Mouse (Mus musculus): ENCODE results near the gene Rnf216. TPM values are rescaled to one million over a fixed set of nuclear protein-coding genes. Genes with fewer than 3 reads are reported as not detected.

Gene Rnf216
- polyA plus RNA-seq, 2 experiments, result 9.7 to 10.8 TPM

DNA sequence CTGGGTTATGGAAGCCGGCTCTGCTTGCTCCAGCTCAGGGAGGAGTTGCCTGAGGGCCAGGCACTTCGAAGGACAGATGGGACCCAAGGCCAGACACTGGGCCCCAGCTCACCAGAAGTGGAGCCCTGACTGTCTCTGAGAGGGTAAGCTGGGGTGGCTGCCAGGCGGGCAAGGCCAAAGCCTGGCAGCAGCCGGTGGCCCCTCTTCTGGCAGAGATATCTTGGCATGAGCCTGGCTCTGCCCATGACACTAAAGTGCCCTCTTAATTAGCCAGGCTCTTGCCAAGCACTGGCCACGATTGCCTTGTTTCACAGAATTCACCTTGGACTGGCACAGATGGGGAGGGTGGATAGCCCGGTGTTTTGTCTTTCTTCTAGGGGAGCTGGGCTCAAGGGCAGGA, 162.4 kb downstream of the Rnf216 start:
- Histone ChIP-seq H3K9me3 (ENCODE audit: control insufficient read depth, low read length) (no peaks in the 10 kb centered on the region), H3K9ac (replicated peaks) (no peak overlapping the region), H3K36me3 (replicated peaks; ENCODE audit: control insufficient read depth, insufficient read depth, low read depth) (no peaks in the 10 kb centered on the region), H3K4me2 (ENCODE audit: low read depth) (no peak overlapping the region), H3K27ac (no peak overlapping the region), H3K27me3 (ENCODE audit: control insufficient read depth, insufficient read depth, low read length) (no peaks in the 10 kb centered on the region), H3K4me1 (replicated peaks; ENCODE audit: control insufficient read depth in 2 of 2, insufficient read depth in 2 of 2, low read length in 1 of 2) (peaks cover 0 to 2% of the 10 kb centered on the region in 2 experiments; a peak in 1 of 4 replicates), H3K4me3 (ENCODE audit: insufficient read depth in 1 of 2, low read depth in 2 of 2, low read length in 2 of 2) (no peak overlapping the region)
- no peak for ATAC-seq (ENCODE audit: insufficient read depth)
- DNase-seq (ENCODE audit: low read depth in 3 of 3, low spot score in 3 of 3), result no peak
- 66% methylated on average over 6 of the region's 6 CpGs for WGBS (ENCODE audit: insufficient replicate concordance)
- no peak for TF ChIP-seq CTCF (IDR thresholded peaks at IDR 0.05; ENCODE audit: low read depth)

DNA sequence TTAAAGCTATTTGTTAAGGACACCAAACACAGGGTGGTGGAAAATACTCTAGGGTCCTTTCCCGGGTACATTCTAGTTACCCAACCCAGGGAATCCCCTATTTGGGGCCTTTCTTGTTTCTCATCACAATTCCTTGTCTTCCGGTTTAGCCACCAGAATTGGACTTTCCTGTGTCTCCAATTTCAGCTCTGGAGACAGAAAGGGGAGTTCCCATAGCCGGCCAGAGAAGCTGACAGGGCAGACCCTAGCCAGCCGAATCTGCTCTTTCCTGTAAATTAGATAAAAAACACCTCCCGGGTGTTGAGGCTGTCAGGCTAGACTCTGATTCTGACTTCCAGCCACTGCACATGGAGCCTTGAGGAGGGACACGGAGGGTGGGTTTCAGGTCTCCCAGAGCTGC, 163.2 kb downstream of the Rnf216 start:
- DNase-seq (ENCODE audit: low read depth in 3 of 3, low spot score in 3 of 3), result no peak

DNA sequence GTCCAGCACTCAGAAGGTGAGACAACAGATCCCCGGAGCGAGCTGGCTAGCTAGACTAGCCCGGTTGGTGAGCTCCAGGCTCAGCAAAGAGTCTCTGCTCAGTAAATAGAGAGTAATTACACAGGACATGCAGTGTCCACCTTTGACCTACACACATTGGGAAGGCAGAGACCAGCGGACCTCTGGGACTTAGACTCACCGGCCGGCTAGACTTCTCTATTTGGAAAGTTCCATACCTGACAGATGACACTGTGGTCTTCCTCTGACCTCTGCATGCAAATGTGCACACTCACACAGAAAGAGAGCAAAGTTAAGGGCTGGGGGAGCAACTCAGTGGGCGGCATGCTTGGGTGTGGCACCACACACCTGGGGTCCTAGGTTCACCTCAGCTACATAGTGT, 165.3 kb downstream of the Rnf216 start:
- WGBS (ENCODE audit: insufficient replicate concordance), result 64% methylated on average over 7 of the region's 7 CpGs
- no peak overlapping the region for H3K27ac ChIP-seq
- no peaks in the 10 kb centered on the region for H3K36me3 ChIP-seq (replicated peaks; ENCODE audit: control insufficient read depth, insufficient read depth, low read depth)
- H3K4me1 ChIP-seq (replicated peaks; ENCODE audit: control insufficient read depth in 2 of 2, insufficient read depth in 2 of 2, low read length in 1 of 2), result peaks cover 0 to 2% of the 10 kb centered on the region in 2 experiments; a peak in 1 of 4 replicates
- H3K4me3 ChIP-seq (ENCODE audit: insufficient read depth in 1 of 2, low read depth in 2 of 2, low read length in 2 of 2), result no peak overlapping the region
- H3K4me2 ChIP-seq (ENCODE audit: low read depth), result no peak overlapping the region
- DNase-seq (ENCODE audit: low read depth in 3 of 3, low spot score in 3 of 3) (no peak), ATAC-seq (ENCODE audit: insufficient read depth) (peak; percentile 55)
- no peak for TF ChIP-seq EP300 (IDR thresholded peaks at IDR 0.05; ENCODE audit: low read depth)
- H3K9ac ChIP-seq (replicated peaks), result no peak overlapping the region
- no peaks in the 10 kb centered on the region for H3K27me3 ChIP-seq (ENCODE audit: control insufficient read depth, insufficient read depth, low read length)
- H3K9me3 ChIP-seq (ENCODE audit: control insufficient read depth, low read length), result no peaks in the 10 kb centered on the region

More for the DNA sequence above, 163.2 kb downstream of the Rnf216 start:
- no peaks in the 10 kb centered on the region for H3K27me3 ChIP-seq (ENCODE audit: control insufficient read depth, insufficient read depth, low read length)
- H3K4me2 ChIP-seq (ENCODE audit: low read depth), result no peak overlapping the region
- peaks cover 0 to 2% of the 10 kb centered on the region in 2 experiments; a peak in 1 of 4 replicates for H3K4me1 ChIP-seq (replicated peaks; ENCODE audit: control insufficient read depth in 2 of 2, insufficient read depth in 2 of 2, low read length in 1 of 2)
- no peak overlapping the region for H3K9ac ChIP-seq (replicated peaks)
- no peak overlapping the region for H3K4me3 ChIP-seq (ENCODE audit: insufficient read depth in 1 of 2, low read depth in 2 of 2, low read length in 2 of 2)
- no peak for TF ChIP-seq EP300 (IDR thresholded peaks at IDR 0.05; ENCODE audit: low read depth)
- TF ChIP-seq CTCF (IDR thresholded peaks at IDR 0.05; ENCODE audit: low read depth), result no peak
- no peaks in the 10 kb centered on the region for H3K36me3 ChIP-seq (replicated peaks; ENCODE audit: control insufficient read depth, insufficient read depth, low read depth)
- no peaks in the 10 kb centered on the region for H3K9me3 ChIP-seq (ENCODE audit: control insufficient read depth, low read length)
- WGBS (ENCODE audit: insufficient replicate concordance), result 29% methylated on average over 6 of the region's 6 CpGs
- no peak for ATAC-seq (ENCODE audit: insufficient read depth)
- H3K27ac ChIP-seq, result no peak overlapping the region

DNA sequence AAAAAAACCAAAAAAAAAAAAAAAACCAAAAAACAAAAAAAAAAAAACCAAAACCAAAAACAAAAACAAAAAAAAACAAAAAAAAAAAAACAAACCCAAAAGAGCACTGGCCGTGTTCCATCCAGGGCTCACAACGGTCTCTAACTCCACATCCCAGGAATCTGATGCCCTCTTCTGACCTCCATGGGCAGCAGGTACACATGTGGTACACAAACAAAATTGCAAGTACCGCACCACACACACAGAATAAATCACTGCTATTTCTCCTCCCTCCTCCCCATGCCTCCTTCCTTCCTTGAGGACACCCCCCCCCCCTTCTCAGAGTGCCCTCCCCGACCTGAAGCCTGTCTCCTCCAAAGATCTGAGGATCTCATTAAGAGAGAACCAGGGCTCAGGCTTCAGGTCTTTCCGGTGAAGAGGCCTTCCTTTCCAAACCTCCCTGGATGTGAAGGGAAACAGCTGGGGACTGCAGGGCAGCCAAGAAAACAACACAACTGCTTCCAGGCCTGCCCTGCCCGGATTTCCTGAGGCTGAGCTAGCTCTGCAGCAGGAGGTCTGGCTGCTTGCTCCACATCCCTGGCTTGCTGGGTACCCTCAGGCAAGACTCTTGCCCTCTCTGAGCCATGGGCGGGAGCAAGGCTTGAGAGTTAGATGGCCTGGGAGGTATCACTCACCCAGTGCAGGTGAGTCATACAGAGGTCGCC, 167.7 kb downstream of the Rnf216 start:
- Histone ChIP-seq H3K9ac (replicated peaks) (no peak overlapping the region), H3K4me3 (ENCODE audit: insufficient read depth in 1 of 2, low read depth in 2 of 2, low read length in 2 of 2) (no peak overlapping the region), H3K27me3 (ENCODE audit: control insufficient read depth, insufficient read depth, low read length) (no peaks in the 10 kb centered on the region), H3K4me1 (replicated peaks; ENCODE audit: control insufficient read depth in 2 of 2, insufficient read depth in 2 of 2, low read length in 1 of 2) (peaks cover 0 to 2% of the 10 kb centered on the region in 2 experiments; a peak in 1 of 4 replicates), H3K36me3 (replicated peaks; ENCODE audit: control insufficient read depth, insufficient read depth, low read depth) (no peaks in the 10 kb centered on the region), H3K9me3 (ENCODE audit: control insufficient read depth, low read length) (no peaks in the 10 kb centered on the region), H3K4me2 (ENCODE audit: low read depth) (no peak overlapping the region), H3K27ac (no peak overlapping the region)
- no peak for ATAC-seq (ENCODE audit: insufficient read depth)
- DNase-seq (ENCODE audit: low read depth in 3 of 3, low spot score in 3 of 3), result no peak
- WGBS (ENCODE audit: insufficient replicate concordance), result 57% methylated on average over 8 of the region's 8 CpGs
- TF ChIP-seq CTCF (IDR thresholded peaks at IDR 0.05; ENCODE audit: low read depth) (no peak), EP300 (IDR thresholded peaks at IDR 0.05; ENCODE audit: low read depth) (no peak)

Small RNA genes lying within 50 kb of the gene (microRNA-seq; reads per million reads assigned to microRNA genes)
- not detected for gene Gm44405

Other genes starting within 250 kb of the Rnf216 start
- gene Fbxl18, start 217.6 kb downstream of the Rnf216 start, polyA plus RNA-seq (2012; rRNA removed), result 1.9 and 2.2 TPM in 2 replicates
- gene Fbxl18, start 217.6 kb downstream of the Rnf216 start, polyA plus RNA-seq (2014; fragmentation: Nextera tagmentation; extraction: Ambion mirVana), result 1.6 and 2.0 TPM in 2 replicates
- 776 and 920 TPM in 2 replicates for gene Actb, start 206.2 kb downstream of the Rnf216 start, polyA plus RNA-seq (2012; rRNA removed)
- gene Actb, start 206.2 kb downstream of the Rnf216 start, polyA plus RNA-seq (2014; fragmentation: Nextera tagmentation; extraction: Ambion mirVana), result 7,259 and 7,802 TPM in 2 replicates
- gene Fscn1, start 152.7 kb downstream of the Rnf216 start, polyA plus RNA-seq (2012; rRNA removed), result 21.1 and 25.3 TPM in 2 replicates
- gene Fscn1, start 152.7 kb downstream of the Rnf216 start, polyA plus RNA-seq (2014; fragmentation: Nextera tagmentation; extraction: Ambion mirVana), result 19.3 and 21.4 TPM in 2 replicates
- not detected in 2 replicates for gene Olfr718-ps1, start 34.6 kb upstream of the Rnf216 start, polyA plus RNA-seq (2012; rRNA removed)
- not detected in 2 replicates for gene Olfr718-ps1, start 34.6 kb upstream of the Rnf216 start, polyA plus RNA-seq (2014; fragmentation: Nextera tagmentation; extraction: Ambion mirVana)
- 0.97 and 1.8 TPM in 2 replicates for gene Rbak, start 67.8 kb upstream of the Rnf216 start, polyA plus RNA-seq (2012; rRNA removed)
- 0.62 and 1.1 TPM in 2 replicates for gene Rbak, start 67.8 kb upstream of the Rnf216 start, polyA plus RNA-seq (2014; fragmentation: Nextera tagmentation; extraction: Ambion mirVana)
- not detected in 2 replicates for gene Spdye4b, start 68.0 kb upstream of the Rnf216 start, polyA plus RNA-seq (2012; rRNA removed)
- gene Spdye4b, start 68.0 kb upstream of the Rnf216 start, polyA plus RNA-seq (2014; fragmentation: Nextera tagmentation; extraction: Ambion mirVana), result not detected in 2 replicates
- not detected in 2 replicates for gene Spdye4a, start 113.9 kb upstream of the Rnf216 start, polyA plus RNA-seq (2012; rRNA removed)
- gene Spdye4a, start 113.9 kb upstream of the Rnf216 start, polyA plus RNA-seq (2014; fragmentation: Nextera tagmentation; extraction: Ambion mirVana), result not detected in 2 replicates
- 2.3 and 2.6 TPM in 2 replicates for gene Zfp12, start 122.2 kb upstream of the Rnf216 start, polyA plus RNA-seq (2012; rRNA removed)
- 1.8 and 2.3 TPM in 2 replicates for gene Zfp12, start 122.2 kb upstream of the Rnf216 start, polyA plus RNA-seq (2014; fragmentation: Nextera tagmentation; extraction: Ambion mirVana)
- gene Zfp316, start 157.0 kb upstream of the Rnf216 start, polyA plus RNA-seq (2012; rRNA removed), result 0.28 and 0.33 TPM in 2 replicates
- 0.05 and 0.10 TPM in 2 replicates for gene Zfp316, start 157.0 kb upstream of the Rnf216 start, polyA plus RNA-seq (2014; fragmentation: Nextera tagmentation; extraction: Ambion mirVana)
- 0.10 and 0.11 TPM in 2 replicates for gene Zfp853, start 180.6 kb upstream of the Rnf216 start, polyA plus RNA-seq (2012; rRNA removed)
- not detected in 2 replicates for gene Zfp853, start 180.6 kb upstream of the Rnf216 start, polyA plus RNA-seq (2014; fragmentation: Nextera tagmentation; extraction: Ambion mirVana)
- gene E130309D02Rik, start 202.4 kb upstream of the Rnf216 start, polyA plus RNA-seq (2012; rRNA removed), result 12.7 and 14.1 TPM in 2 replicates
- 13.7 and 17.2 TPM in 2 replicates for gene E130309D02Rik, start 202.4 kb upstream of the Rnf216 start, polyA plus RNA-seq (2014; fragmentation: Nextera tagmentation; extraction: Ambion mirVana)
- gene Zdhhc4, start 216.3 kb upstream of the Rnf216 start, polyA plus RNA-seq (2012; rRNA removed), result 16.4 and 19.3 TPM in 2 replicates
- 24.5 and 25.9 TPM in 2 replicates for gene Zdhhc4, start 216.3 kb upstream of the Rnf216 start, polyA plus RNA-seq (2014; fragmentation: Nextera tagmentation; extraction: Ambion mirVana)
- 0.01 and 0.05 TPM in 2 replicates for gene Grid2ip, start 244.3 kb upstream of the Rnf216 start, polyA plus RNA-seq (2012; rRNA removed)
- not detected in 2 replicates for gene Grid2ip, start 244.3 kb upstream of the Rnf216 start, polyA plus RNA-seq (2014; fragmentation: Nextera tagmentation; extraction: Ambion mirVana)